Mouse (Mus musculus): ENCODE measurements around the gene Phf3. TPM values are rescaled to one million over a fixed set of nuclear protein-coding genes. Genes with fewer than 3 reads are reported as not detected.
"Not testable (repeated sequence)": the region's sequence is repeated elsewhere in the genome, so short reads cannot be mapped to it uniquely, and the experiment has no call there.

Gene Phf3
- total RNA-seq, 4 experiments from 2014 or later = 73.4 to 92.2 (median 78.2) TPM

DNA sequence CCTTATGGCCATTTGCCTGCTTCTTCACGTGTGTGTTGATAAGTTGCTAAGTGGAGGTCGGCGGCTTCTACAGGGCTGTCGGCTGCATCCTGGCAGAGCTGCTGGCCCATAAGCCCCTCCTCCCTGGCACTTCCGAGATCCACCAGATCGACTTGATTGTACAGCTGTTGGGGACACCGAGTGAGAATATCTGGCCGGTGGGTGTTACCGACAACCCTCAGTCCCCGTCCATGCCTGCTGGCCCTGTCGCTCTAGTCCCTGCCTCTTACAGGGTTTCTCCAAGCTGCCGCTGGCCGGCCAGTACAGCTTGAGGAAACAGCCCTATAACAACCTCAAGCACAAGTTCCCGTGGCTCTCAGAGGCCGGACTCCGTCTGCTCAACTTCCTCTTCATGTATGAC lies 103.1 kb downstream of the Phf3 start:
- not testable (repeated sequence) for DNase-seq

DNA sequence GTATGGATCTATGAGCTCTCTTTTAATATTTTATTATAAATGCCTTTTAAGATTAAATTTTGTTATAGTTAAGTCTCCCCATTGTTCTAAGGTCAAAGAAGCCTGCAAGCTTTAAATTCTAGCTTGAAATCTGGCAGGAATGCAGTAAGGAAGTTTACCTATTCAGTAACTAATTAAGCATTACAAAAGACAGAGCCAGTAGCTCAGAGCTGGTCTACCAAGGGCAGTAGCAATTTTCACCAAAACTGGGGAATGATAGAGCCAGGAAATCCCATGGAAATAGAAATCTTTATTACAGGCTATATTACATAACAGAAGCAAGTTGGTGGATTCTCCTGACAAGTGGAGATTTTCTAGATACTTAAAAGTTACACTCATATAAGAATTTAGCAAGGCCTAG lies 116.9 kb downstream of the Phf3 start:
- no peak for DNase-seq

DNA sequence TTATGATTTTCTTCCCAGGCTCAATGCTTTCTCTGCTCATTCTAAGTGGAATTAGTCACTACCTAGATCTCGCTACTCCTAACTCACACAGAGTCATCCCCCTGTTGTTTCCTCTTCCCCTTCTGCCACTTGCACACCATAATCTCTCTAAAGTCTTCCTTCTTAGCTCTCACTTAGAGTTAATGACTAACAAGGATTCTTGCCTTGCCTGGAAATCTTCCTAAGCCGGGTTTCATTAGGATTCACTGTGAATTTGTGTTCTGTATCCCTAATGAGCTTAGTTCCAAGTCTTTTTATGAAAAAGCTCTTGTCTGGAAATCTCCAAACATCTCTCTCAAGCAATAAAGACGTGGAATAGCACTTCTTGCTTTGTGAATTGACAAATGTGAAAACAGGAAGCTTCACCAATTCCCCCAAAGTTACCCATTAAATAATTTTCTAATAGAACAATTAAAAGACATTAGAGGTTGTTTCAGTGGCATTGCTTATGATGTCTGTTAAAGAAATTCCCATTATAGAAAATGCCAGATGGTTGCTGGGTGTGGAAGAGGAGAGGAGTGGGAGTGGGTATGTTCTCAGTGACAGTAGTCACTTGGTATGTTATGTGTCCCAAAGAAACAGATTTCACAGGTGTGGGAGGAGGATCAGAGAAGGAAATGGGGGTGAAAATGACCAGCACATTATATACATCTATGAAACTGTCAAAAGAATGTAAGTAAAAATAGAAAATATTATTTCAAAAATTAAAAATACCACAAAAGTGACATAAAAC lies 118.1 kb downstream of the Phf3 start:
- no peak for DNase-seq

Other genes starting within 250 kb of the Phf3 start
- gene AC153137.1, start 104.0 kb upstream of the Phf3 start, total RNA-seq (2022) = not detected